23 mouse cellular contexts compared by ENCODE assay signal in the genomic region with DNA sequence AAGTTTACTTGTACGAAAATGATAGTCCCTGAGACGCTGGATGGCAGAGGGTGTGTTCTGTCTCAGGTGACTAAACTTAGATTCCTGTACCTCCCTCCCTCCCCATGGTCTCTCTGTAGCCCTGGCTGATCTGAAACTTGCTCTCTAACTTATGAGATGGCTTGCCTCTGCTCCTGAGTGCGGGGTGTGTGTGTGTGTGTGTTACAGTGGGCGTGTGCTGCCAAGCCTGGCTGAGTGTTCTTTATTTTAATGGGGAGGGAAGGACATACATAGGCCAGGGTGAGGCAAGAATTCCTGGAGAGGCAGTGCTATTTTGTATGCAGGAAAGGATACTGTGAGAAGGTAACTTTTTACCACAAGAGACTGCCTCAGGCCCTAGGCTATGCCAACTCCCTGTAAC.
A peak's percentile ranks its signal among the peaks of the same experiment; 100 is the strongest.
DNase-seq lines count a peak whose midpoint lies in the region; ATAC-seq and TF ChIP-seq lines count a peak whose summit lies in the region.
"Had no signal": no experiment of that assay in that cellular context is flagged by ENCODE, and none has a peak within 500 bp of the region (broad histone marks: within the 10 kb centered on the region; RNA-seq: fewer than 3 reads in every experiment).

No protein-coding gene starts in this region.

- H3K27ac ChIP-seq in embryonic facial prominence, embryonic 13.5 days: 0 out of 2 replicates have a peak overlapping the region, but pooled peaks have one; percentile 1
- H3K27ac ChIP-seq in embryonic facial prominence, embryonic 10.5 days (replicated peaks): no peak overlapping the region
- 0 out of 2 replicates have a peak overlapping the region, but pooled peaks have one; percentile 2 for H3K27ac ChIP-seq in kidney, embryonic 15.5 days
- no peak overlapping the region; the same call in 1 of the 2 replicates for H3K27ac ChIP-seq in lung, postnatal 0 days (ENCODE audit: low read length)
- H3K27ac ChIP-seq: forebrain, embryonic 13.5 days; forebrain, embryonic 15.5 days had no signal

- WGBS in embryonic facial prominence, embryonic 13.5 days: 84% methylated on average over 4 of the region's 4 CpGs
- WGBS in embryonic facial prominence, embryonic 10.5 days: 91% methylated on average over 4 of the region's 4 CpGs
- 81% methylated on average over 4 of the region's 4 CpGs for WGBS in kidney, embryonic 15.5 days
- WGBS in lung, postnatal 0 days: 81% methylated on average over 4 of the region's 4 CpGs

- H3K36me3 ChIP-seq in embryonic facial prominence, embryonic 13.5 days: peaks cover 58% of the 10 kb centered on the region
- peaks cover 76% of the 10 kb centered on the region for H3K36me3 ChIP-seq in embryonic facial prominence, embryonic 10.5 days (replicated peaks)
- H3K36me3 ChIP-seq in kidney, embryonic 15.5 days: peaks cover 65% of the 10 kb centered on the region
- H3K36me3 ChIP-seq in lung, postnatal 0 days (ENCODE audit: insufficient read depth, low read length): peaks cover 30% of the 10 kb centered on the region; the same call in 1 of the 2 replicates
- H3K36me3 ChIP-seq: G1E had no signal

- TF ChIP-seq EP300 in lung, postnatal 0 days (IDR thresholded peaks at IDR 0.05): no peak

- no peaks in the 10 kb centered on the region for H3K9me3 ChIP-seq in embryonic facial prominence, embryonic 13.5 days
- H3K9me3 ChIP-seq in embryonic facial prominence, embryonic 10.5 days: no peaks in the 10 kb centered on the region
- no peaks in the 10 kb centered on the region for H3K9me3 ChIP-seq in kidney, embryonic 15.5 days (replicated peaks)
- no peaks in the 10 kb centered on the region for H3K9me3 ChIP-seq in lung, postnatal 0 days (ENCODE audit: low read length)
- H3K9me3 ChIP-seq: forebrain, embryonic 15.5 days; G1E had no signal

- H3K27me3 ChIP-seq in embryonic facial prominence, embryonic 13.5 days: no peaks in the 10 kb centered on the region
- no peaks in the 10 kb centered on the region for H3K27me3 ChIP-seq in embryonic facial prominence, embryonic 10.5 days (replicated peaks; ENCODE audit: low read depth, poor library complexity, severe bottlenecking)
- H3K27me3 ChIP-seq in kidney, embryonic 15.5 days: no peaks in the 10 kb centered on the region
- no peaks in the 10 kb centered on the region for H3K27me3 ChIP-seq in lung, postnatal 0 days (replicated peaks; ENCODE audit: insufficient read depth, low read length)
- H3K27me3 ChIP-seq: CH12.LX; forebrain, embryonic 13.5 days; forebrain, embryonic 15.5 days; Patski had no signal

- no peak overlapping the region for H3K4me3 ChIP-seq in embryonic facial prominence, embryonic 13.5 days
- no peak overlapping the region for H3K4me3 ChIP-seq in embryonic facial prominence, embryonic 10.5 days
- H3K4me3 ChIP-seq in kidney, embryonic 15.5 days (replicated peaks): no peak overlapping the region
- H3K4me3 ChIP-seq in lung, postnatal 0 days (ENCODE audit: low read depth, low read length): no peak overlapping the region
- H3K4me3 ChIP-seq: forebrain, embryonic 13.5 days; forebrain, embryonic 15.5 days had no signal

- no peak for TF ChIP-seq CTCF in lung, postnatal 0 days (IDR thresholded peaks at IDR 0.05)

- H3K9ac ChIP-seq in embryonic facial prominence, embryonic 13.5 days: no peak overlapping the region
- no peak overlapping the region for H3K9ac ChIP-seq in kidney, embryonic 15.5 days
- no peak overlapping the region for H3K9ac ChIP-seq in lung, postnatal 0 days (replicated peaks; ENCODE audit: low read depth)
- H3K9ac ChIP-seq: forebrain, embryonic 13.5 days; forebrain, embryonic 15.5 days; forebrain, postnatal 0 days had no signal

- no peaks in the 10 kb centered on the region for H3K4me1 ChIP-seq in embryonic facial prominence, embryonic 13.5 days
- H3K4me1 ChIP-seq in embryonic facial prominence, embryonic 10.5 days: peaks cover 4% of the 10 kb centered on the region; the same call in 1 of the 2 replicates
- H3K4me1 ChIP-seq in kidney, embryonic 15.5 days: no peaks in the 10 kb centered on the region
- no peaks in the 10 kb centered on the region for H3K4me1 ChIP-seq in lung, postnatal 0 days (ENCODE audit: insufficient read depth, low read depth, low read length)
- H3K4me1 ChIP-seq: forebrain, embryonic 13.5 days had no signal

- no peak for ATAC-seq in embryonic facial prominence, embryonic 13.5 days (ENCODE audit: insufficient number of reproducible peaks, insufficient read depth, low FRiP score, low TSS enrichment, low read depth)
- no peak for ATAC-seq in kidney, embryonic 15.5 days (replicated peaks; ENCODE audit: low FRiP score)
- ATAC-seq in lung, postnatal 0 days: peak; percentile 66
- ATAC-seq: activated CD4-positive, CD25-positive, alpha-beta regulatory T cell, adult 4 months; CD4-positive, CD25-positive, alpha-beta regulatory T cell, adult 4 months; forebrain, embryonic 13.5 days; forebrain, embryonic 15.5 days; forebrain, postnatal 0 days; Patski had no signal

- DNase-seq in embryonic facial prominence, embryonic 10.5 days (ENCODE audit: low spot score): no peak
- no peak for DNase-seq in kidney, postnatal 14 days
- DNase-seq in lung, postnatal 0 days (ENCODE audit: low spot score): no peak
- DNase-seq in lung, postnatal 4 days: no peak
- DNase-seq: adrenal gland, adult 8-10 months; adrenal gland, postnatal 14 days; adrenal gland, postnatal 36 days; B cell, adult 2 months; cerebellum, adult 11-12 months; cerebellum, adult 2 months; cerebellum, adult 9-10 months; cerebellum, postnatal 10 days; cerebellum, postnatal 25 days; forebrain, postnatal 0 days had no signal

- no peak overlapping the region for H3K4me2 ChIP-seq in embryonic facial prominence, embryonic 13.5 days
- H3K4me2 ChIP-seq in kidney, embryonic 15.5 days: no peak overlapping the region
- H3K4me2 ChIP-seq in lung, postnatal 0 days (replicated peaks; ENCODE audit: low read depth, low read length): no peak overlapping the region
- H3K4me2 ChIP-seq: forebrain, embryonic 13.5 days; forebrain, embryonic 15.5 days had no signal

Comparison
In these comparisons a context has a peak if more than half of its experiments do, and no peak if none do; other contexts are left out.
1. H3K27ac ChIP-seq: peak in embryonic facial prominence, embryonic 13.5 days (single experiment) and kidney, embryonic 15.5 days (single experiment); none in embryonic facial prominence, embryonic 10.5 days (single experiment) and lung, postnatal 0 days (single experiment).